Mouse (Mus musculus) monocyte, adult 2 months (primary cell): Measurements from ENCODE around the gene Egfr.

Experiments used
- DNase-seq, 2 experiments: peaks; one replicate each; pipeline ENCODE4 v3.0.0; 2022; ENCODE audit warnings: low spot score in 2 of 2, low read depth in 1 of 2

The Egfr gene

GRCm38 (mm10) chr11:16823830-16824545 is 72.0 kb downstream of the Egfr start:
- DNase-seq, result no peak

- DNase-seq, result no peak
These were observed 77.5 kb downstream of the Egfr start for GRCm38 (mm10) chr11:16829468-16829867.

GRCm38 (mm10) chr11:16830531-16831227 is 78.7 kb downstream of the Egfr start:
- DNase-seq, result no peak

- DNase-seq, result no peak
These were observed 80.0 kb downstream of the Egfr start for GRCm38 (mm10) chr11:16831974-16832464.

- no peak for DNase-seq
These were observed 86.8 kb downstream of the Egfr start for GRCm38 (mm10) chr11:16838772-16839171.

GRCm38 (mm10) chr11:16842924-16843323 is 90.9 kb downstream of the Egfr start:
- DNase-seq, result no peak

- DNase-seq, result no peak
These were observed 92.0 kb downstream of the Egfr start for GRCm38 (mm10) chr11:16843889-16844568.

- no peak for DNase-seq
These were observed 96.9 kb downstream of the Egfr start for GRCm38 (mm10) chr11:16848881-16849280.

GRCm38 (mm10) chr11:16851361-16851760 is 99.4 kb downstream of the Egfr start:
- no peak for DNase-seq

GRCm38 (mm10) chr11:16854111-16854510 is 102.1 kb downstream of the Egfr start:
- no peak for DNase-seq

- no peak for DNase-seq
These were observed 105.3 kb downstream of the Egfr start for GRCm38 (mm10) chr11:16857346-16857745.

GRCm38 (mm10) chr11:16861037-16861436 is 109.0 kb downstream of the Egfr start:
- DNase-seq, result no peak

GRCm38 (mm10) chr11:16863547-16863946 is 111.5 kb downstream of the Egfr start:
- DNase-seq, result no peak

GRCm38 (mm10) chr11:16864980-16865561 is 113.1 kb downstream of the Egfr start:
- no peak for DNase-seq

GRCm38 (mm10) chr11:16868051-16868450 is 116.0 kb downstream of the Egfr start:
- DNase-seq, result no peak

- DNase-seq, result no peak
These were observed 117.5 kb downstream of the Egfr start for GRCm38 (mm10) chr11:16869506-16869905.

- no peak for DNase-seq
These were observed 119.1 kb downstream of the Egfr start for GRCm38 (mm10) chr11:16871120-16871519.

GRCm38 (mm10) chr11:16877676-16878378 is 125.8 kb downstream of the Egfr start:
- DNase-seq, result no peak

GRCm38 (mm10) chr11:16881932-16882331 is 129.9 kb downstream of the Egfr start:
- no peak for DNase-seq

- no peak for DNase-seq
These were observed 134.1 kb downstream of the Egfr start for GRCm38 (mm10) chr11:16886152-16886551.

GRCm38 (mm10) chr11:16888086-16888485 is 136.1 kb downstream of the Egfr start:
- DNase-seq, result no peak
